Comparison of ENCODE assay signal across 1 mouse cellular context in genomic region chr19:59350273-59350903, GRCm38 (mm10).
TF ChIP-seq lines count a peak whose summit lies in the region.

No protein-coding gene starts in this region.

TF ChIP-seq in MEL, 35 proteins besides CTCF, POLR2A, EP300 and RAD21 (continued from another document):
- TF ChIP-seq MYB (IDR thresholded peaks at IDR 0.05; ENCODE audit: low read depth, low read length) = no peak
- TF ChIP-seq GABPA (IDR thresholded peaks at IDR 0.05; ENCODE audit: low read depth, low read length) = no peak
- no peak for TF ChIP-seq MEF2A (IDR thresholded peaks at IDR 0.05; ENCODE audit: extremely low read depth, insufficient replicate concordance, low read depth, low read length, poor library complexity, severe bottlenecking)
- peak; percentile 98 for TF ChIP-seq TBP (IDR thresholded peaks at IDR 0.05; ENCODE audit: low read depth, low read length)
- TF ChIP-seq POLR2AphosphoS5 (IDR thresholded peaks at IDR 0.05; ENCODE audit: borderline replicate concordance, low read depth, low read length) = peak; percentile 98
